Mouse (Mus musculus) megakaryocyte, embryonic 14.5 days (primary cell): ENCODE measurements around the gene Nkg7.

Experiments used
- FLI1 ChIP-seq: IDR thresholded peaks from 2 replicates; pipeline ENCODE4 v1.6.1; 2012; ENCODE audit warnings: low read length, inconsistent platforms, mixed read lengths
- GATA1 ChIP-seq: IDR thresholded peaks from 3 replicates; pipeline ENCODE4 v1.6.1; 2012; ENCODE audit warnings: mixed read lengths, low read length, inconsistent platforms, borderline replicate concordance

GRCm38 (mm10) chr7:43482090-43482716 is 45.3 kb downstream of the Nkg7 start:
- TF ChIP-seq GATA1 (no peak), FLI1 (no peak)
